Mouse (Mus musculus): Measurements from ENCODE around the gene Olfr958. TPM values are rescaled to one million over a fixed set of nuclear protein-coding genes. Genes with fewer than 3 reads are reported as not detected.

Olfr958 gene
- not detected in 2 replicates for polyA plus RNA-seq (2015; fragmentation: Nextera tagmentation; extraction: Ambion mirVana)

- H3K27ac ChIP-seq (ENCODE audit: low read depth, low read length), result no peak within 1 kb of the TSS
- no peak within 1 kb of the TSS for H3K4me2 ChIP-seq (replicated peaks; ENCODE audit: low read depth)
- TF ChIP-seq CTCF (IDR thresholded peaks at IDR 0.05; ENCODE audit: low read depth), result no peak
- 76% methylated on average over 2 of the region's 2 CpGs for WGBS
- H3K4me3 ChIP-seq (ENCODE audit: low read depth, low read length), result no peak within 1 kb of the TSS
- no peaks in the 10 kb centered on the region for H3K9me3 ChIP-seq (ENCODE audit: control insufficient read depth)
- no peak within 1 kb of the TSS for H3K9ac ChIP-seq (ENCODE audit: low read depth, low read length)
- no peaks in the 10 kb centered on the region for H3K27me3 ChIP-seq (replicated peaks; ENCODE audit: control insufficient read depth, insufficient read depth, low read length)
- no peaks in the 10 kb centered on the region for H3K4me1 ChIP-seq (replicated peaks; ENCODE audit: control insufficient read depth, insufficient read depth, low read length)
- ATAC-seq, result no peak
- no peaks in the 10 kb centered on the region for H3K36me3 ChIP-seq (ENCODE audit: control insufficient read depth, insufficient read depth)
These were observed at the start of gene Olfr958 for GRCm38 (mm10) chr9:39553946-39554345. Gene Olfr958 (minus strand): TSS chr9:39554054.

GRCm38 (mm10) chr9:39603333-39603845, 49.5 kb upstream of the Olfr958 start:
- WGBS, result 1% methylated on average over 9 of the region's 9 CpGs
- H3K4me2 ChIP-seq (replicated peaks; ENCODE audit: low read depth), result peak overlapping the region; percentile 60
- H3K4me1 ChIP-seq (replicated peaks; ENCODE audit: control insufficient read depth, insufficient read depth, low read length), result no peaks in the 10 kb centered on the region
- no peaks in the 10 kb centered on the region for H3K36me3 ChIP-seq (ENCODE audit: control insufficient read depth, insufficient read depth)
- TF ChIP-seq CTCF (IDR thresholded peaks at IDR 0.05; ENCODE audit: low read depth), result no peak
- no peak for ATAC-seq
- no peaks in the 10 kb centered on the region for H3K27me3 ChIP-seq (replicated peaks; ENCODE audit: control insufficient read depth, insufficient read depth, low read length)
- no peak overlapping the region for H3K27ac ChIP-seq (ENCODE audit: low read depth, low read length)
- no peak overlapping the region for H3K9ac ChIP-seq (ENCODE audit: low read depth, low read length)
- peak overlapping the region; percentile 34 for H3K4me3 ChIP-seq (ENCODE audit: low read depth, low read length)
- H3K9me3 ChIP-seq (ENCODE audit: control insufficient read depth), result no peaks in the 10 kb centered on the region

- Histone ChIP-seq H3K27me3 (replicated peaks; ENCODE audit: control insufficient read depth, insufficient read depth, low read length) (no peaks in the 10 kb centered on the region), H3K9ac (ENCODE audit: low read depth, low read length) (no peak overlapping the region), H3K9me3 (ENCODE audit: control insufficient read depth) (no peaks in the 10 kb centered on the region), H3K27ac (ENCODE audit: low read depth, low read length) (no peak overlapping the region), H3K36me3 (ENCODE audit: control insufficient read depth, insufficient read depth) (no peaks in the 10 kb centered on the region), H3K4me3 (ENCODE audit: low read depth, low read length) (peak overlapping the region; percentile 34), H3K4me2 (replicated peaks; ENCODE audit: low read depth) (peak overlapping the region; percentile 60), H3K4me1 (replicated peaks; ENCODE audit: control insufficient read depth, insufficient read depth, low read length) (no peaks in the 10 kb centered on the region)
- ATAC-seq, result 0 out of 2 replicates have a peak, but pooled peaks have one; percentile 38
- TF ChIP-seq CTCF (IDR thresholded peaks at IDR 0.05; ENCODE audit: low read depth), result no peak
- under 1% methylated on average over 19 of the region's 19 CpGs for WGBS
These were observed 48.9 kb upstream of the Olfr958 start for GRCm38 (mm10) chr9:39602536-39603332.

GRCm38 (mm10) chr9:39577050-39577449, 23.2 kb upstream of the Olfr958 start:
- Histone ChIP-seq H3K36me3 (ENCODE audit: control insufficient read depth, insufficient read depth) (no peaks in the 10 kb centered on the region), H3K4me2 (replicated peaks; ENCODE audit: low read depth) (no peak overlapping the region), H3K27ac (ENCODE audit: low read depth, low read length) (no peak overlapping the region), H3K4me1 (replicated peaks; ENCODE audit: control insufficient read depth, insufficient read depth, low read length) (no peaks in the 10 kb centered on the region), H3K4me3 (ENCODE audit: low read depth, low read length) (no peak overlapping the region), H3K9ac (ENCODE audit: low read depth, low read length) (no peak overlapping the region), H3K9me3 (ENCODE audit: control insufficient read depth) (no peaks in the 10 kb centered on the region), H3K27me3 (replicated peaks; ENCODE audit: control insufficient read depth, insufficient read depth, low read length) (no peaks in the 10 kb centered on the region)
- ATAC-seq, result no peak
- no peak for TF ChIP-seq CTCF (IDR thresholded peaks at IDR 0.05; ENCODE audit: low read depth)
- WGBS, result 87% methylated on average over 5 of the region's 5 CpGs

- Histone ChIP-seq H3K9ac (ENCODE audit: low read depth, low read length) (no peak within 1 kb of the TSS), H3K4me2 (replicated peaks; ENCODE audit: low read depth) (no peak within 1 kb of the TSS), H3K4me1 (replicated peaks; ENCODE audit: control insufficient read depth, insufficient read depth, low read length) (no peaks in the 10 kb centered on the region), H3K27ac (ENCODE audit: low read depth, low read length) (no peak within 1 kb of the TSS), H3K27me3 (replicated peaks; ENCODE audit: control insufficient read depth, insufficient read depth, low read length) (no peaks in the 10 kb centered on the region), H3K4me3 (ENCODE audit: low read depth, low read length) (no peak within 1 kb of the TSS), H3K9me3 (ENCODE audit: control insufficient read depth) (no peaks in the 10 kb centered on the region), H3K36me3 (ENCODE audit: control insufficient read depth, insufficient read depth) (no peaks in the 10 kb centered on the region)
- TF ChIP-seq CTCF (IDR thresholded peaks at IDR 0.05; ENCODE audit: low read depth), result no peak
- 74% methylated on average over 3 of the region's 3 CpGs for WGBS
- no peak for ATAC-seq
These were observed 21.6 kb upstream of the Olfr958 start, which contains the start of gene Olfr959 for GRCm38 (mm10) chr9:39575469-39575868. Gene Olfr959 (minus strand): TSS chr9:39575569.

- H3K4me3 ChIP-seq (ENCODE audit: low read depth, low read length), result no peak overlapping the region
- no peak overlapping the region for H3K27ac ChIP-seq (ENCODE audit: low read depth, low read length)
- no peak overlapping the region for H3K4me2 ChIP-seq (replicated peaks; ENCODE audit: low read depth)
- no peaks in the 10 kb centered on the region for H3K9me3 ChIP-seq (ENCODE audit: control insufficient read depth)
- no peaks in the 10 kb centered on the region for H3K27me3 ChIP-seq (replicated peaks; ENCODE audit: control insufficient read depth, insufficient read depth, low read length)
- TF ChIP-seq CTCF (IDR thresholded peaks at IDR 0.05; ENCODE audit: low read depth), result no peak
- no peak for ATAC-seq
- H3K9ac ChIP-seq (ENCODE audit: low read depth, low read length), result no peak overlapping the region
- no peaks in the 10 kb centered on the region for H3K4me1 ChIP-seq (replicated peaks; ENCODE audit: control insufficient read depth, insufficient read depth, low read length)
- no peaks in the 10 kb centered on the region for H3K36me3 ChIP-seq (ENCODE audit: control insufficient read depth, insufficient read depth)
These were observed 4.4 kb upstream of the Olfr958 start for GRCm38 (mm10) chr9:39558349-39558647.
